Mouse (Mus musculus) heart, embryonic 13.5 days (tissue): ENCODE results near the gene B430306N03Rik. TPM values are rescaled to one million over a fixed set of nuclear protein-coding genes. Genes with fewer than 3 reads are reported as not detected.
"Not testable (repeated sequence)": the region's sequence is repeated elsewhere in the genome, so short reads cannot be mapped to it uniquely, and the experiment has no call there.

Experiments
- ATAC-seq: fragments of 200-750 bp; cut with Nextera tagmentation; 2 replicates; pipeline ENCODE4 v1.8.0; 2017; ENCODE audit warnings: moderate TSS enrichment; ENCODE audit not compliant: insufficient number of reproducible peaks, low FRiP score, low TSS enrichment; ENCODE audit errors: extremely low read depth
- H3K27ac ChIP-seq: fragments of 300-500 bp; sonication (generic); replicated peaks from 2 replicates; pipeline ENCODE4 v1.5.1; 2015; ENCODE audit warnings: moderate library complexity, mild to moderate bottlenecking, inconsistent platforms
- H3K27me3 ChIP-seq: fragments of 300-500 bp; sonication (generic); replicated peaks from 2 replicates; pipeline ENCODE4 v1.6.1; 2015; ENCODE audit warnings: mild to moderate bottlenecking, inconsistent platforms
- H3K36me3 ChIP-seq: fragments of 300-500 bp; sonication (generic); 2 replicates; pipeline ENCODE4 v1.6.1; 2015; ENCODE audit warnings: mild to moderate bottlenecking, inconsistent platforms
- H3K4me1 ChIP-seq: fragments of 300-500 bp; sonication (generic); 2 replicates; pipeline ENCODE4 v1.6.1; 2015; ENCODE audit warnings: inconsistent platforms
- H3K4me2 ChIP-seq: fragments of 300-500 bp; sonication (generic); 2 replicates; pipeline ENCODE4 v1.6.1; 2015; ENCODE audit warnings: inconsistent platforms, mild to moderate bottlenecking, moderate library complexity
- H3K4me3 ChIP-seq: fragments of 300-500 bp; sonication (generic); 2 replicates; pipeline ENCODE4 v1.5.1; 2015; ENCODE audit warnings: moderate library complexity, mild to moderate bottlenecking, inconsistent platforms
- H3K9ac ChIP-seq: fragments of 300-500 bp; sonication (generic); 2 replicates; pipeline ENCODE4 v1.6.1; 2015; ENCODE audit warnings: inconsistent platforms, mild to moderate bottlenecking, moderate library complexity
- H3K9me3 ChIP-seq: fragments of 300-500 bp; sonication (generic); 2 replicates; pipeline ENCODE4 v1.6.1; 2016; ENCODE audit warnings: inconsistent platforms
- WGBS: fragments of 180-500 bp; shearing (Covaris S2); methylation state at CpG from one replicate; pipeline ENCODE4 v1.1.7; 2015; ENCODE audit warnings: mixed read lengths; 5-methylcytosine and 5-hydroxymethylcytosine counted together
- polyA plus RNA-seq: library from polyadenylated mRNA; unstranded; fragments of >200 nt; fragmentation: Nextera tagmentation; extraction: Ambion mirVana; gene quantifications from 2 replicates; pipeline ENCODE4 v1.2.1, GENCODE M21; 2015

B430306N03Rik gene
- polyA plus RNA-seq: 0.17 and 0.24 TPM in 2 replicates

- H3K9me3 ChIP-seq, H3K36me3 ChIP-seq, H3K27me3 ChIP-seq, H3K27ac ChIP-seq, H3K9ac ChIP-seq, H3K4me1 ChIP-seq, H3K4me3 ChIP-seq, ATAC-seq, H3K4me2 ChIP-seq: not testable (repeated sequence)
- 67% methylated on average over 3 of the region's 3 CpGs for WGBS
Measured at GRCm38 (mm10) chr17:48315905-48316579, at the start of gene B430306N03Rik. Gene B430306N03Rik, plus strand, starts transcription at chr17:48316141.

- H3K27ac ChIP-seq: no peak overlapping the region
- no peak for ATAC-seq
- no peaks in the 10 kb centered on the region for H3K36me3 ChIP-seq
- 35% methylated on average over 2 of the region's 2 CpGs for WGBS
- no peak overlapping the region for H3K4me3 ChIP-seq
- H3K4me2 ChIP-seq: no peak overlapping the region
- no peak overlapping the region for H3K9ac ChIP-seq
- no peaks in the 10 kb centered on the region for H3K9me3 ChIP-seq
- no peaks in the 10 kb centered on the region for H3K27me3 ChIP-seq
- H3K4me1 ChIP-seq: no peaks in the 10 kb centered on the region
Measured at GRCm38 (mm10) chr17:48266610-48267304, 49.2 kb upstream of the B430306N03Rik start.

GRCm38 (mm10) chr17:48267591-48267990 is 48.4 kb upstream of the B430306N03Rik start:
- Histone ChIP-seq H3K36me3 (no peaks in the 10 kb centered on the region), H3K27me3 (no peaks in the 10 kb centered on the region), H3K27ac (no peak overlapping the region), H3K9ac (no peak overlapping the region), H3K9me3 (no peaks in the 10 kb centered on the region), H3K4me2 (no peak overlapping the region), H3K4me1 (no peaks in the 10 kb centered on the region), H3K4me3 (no peak overlapping the region)
- 86% methylated on average over 1 of the region's 1 CpGs for WGBS
- no peak for ATAC-seq

- no peaks in the 10 kb centered on the region for H3K27me3 ChIP-seq
- no peak overlapping the region for H3K27ac ChIP-seq
- no peaks in the 10 kb centered on the region for H3K36me3 ChIP-seq
- ATAC-seq: no peak
- no peaks in the 10 kb centered on the region for H3K4me1 ChIP-seq
- no peak overlapping the region for H3K9ac ChIP-seq
- no peak overlapping the region for H3K4me2 ChIP-seq
- H3K4me3 ChIP-seq: no peak overlapping the region
- no peaks in the 10 kb centered on the region for H3K9me3 ChIP-seq
Measured at GRCm38 (mm10) chr17:48268276-48268675, 47.7 kb upstream of the B430306N03Rik start.

GRCm38 (mm10) chr17:48269833-48270232 is 46.1 kb upstream of the B430306N03Rik start:
- 68% methylated on average over 4 of the region's 4 CpGs for WGBS
- Histone ChIP-seq H3K4me2 (peak overlapping the region; percentile 48), H3K9ac (no peak overlapping the region), H3K4me1 (no peaks in the 10 kb centered on the region), H3K4me3 (no peak overlapping the region), H3K9me3 (no peaks in the 10 kb centered on the region), H3K36me3 (no peaks in the 10 kb centered on the region), H3K27me3 (no peaks in the 10 kb centered on the region), H3K27ac (no peak overlapping the region)
- ATAC-seq: no peak

DNA sequence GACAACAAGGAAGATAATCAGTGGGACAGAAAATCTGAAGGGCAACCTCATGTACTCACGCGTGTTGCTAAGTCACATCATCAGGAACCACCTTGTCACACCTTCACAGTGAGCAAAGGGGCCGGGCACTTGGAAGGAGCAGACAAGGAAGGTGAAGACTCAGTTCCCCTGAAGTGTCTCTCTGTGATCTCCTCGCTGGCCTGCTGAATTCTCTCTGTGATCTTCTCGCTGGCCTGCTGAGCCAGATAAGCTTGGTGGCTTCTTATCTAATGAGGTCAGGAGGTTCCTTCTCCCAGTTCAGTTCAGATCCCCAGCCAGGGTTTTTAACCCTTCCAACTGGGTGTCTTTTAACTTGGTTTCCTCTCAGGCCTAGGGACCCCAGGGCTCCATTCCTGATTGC is 43.8 kb upstream of the B430306N03Rik start:
- H3K27me3 ChIP-seq: no peaks in the 10 kb centered on the region
- H3K9me3 ChIP-seq: no peaks in the 10 kb centered on the region
- WGBS: 32% methylated on average over 5 of the region's 5 CpGs
- H3K9ac ChIP-seq: no peak overlapping the region
- H3K4me3 ChIP-seq: peak overlapping the region; percentile 20; the same call in 1 of the 2 replicates
- H3K4me2 ChIP-seq: peak overlapping the region; percentile 48
- no peaks in the 10 kb centered on the region for H3K4me1 ChIP-seq
- peak overlapping the region; percentile 63 for H3K27ac ChIP-seq
- peak; percentile 75 for ATAC-seq
- no peaks in the 10 kb centered on the region for H3K36me3 ChIP-seq

DNA sequence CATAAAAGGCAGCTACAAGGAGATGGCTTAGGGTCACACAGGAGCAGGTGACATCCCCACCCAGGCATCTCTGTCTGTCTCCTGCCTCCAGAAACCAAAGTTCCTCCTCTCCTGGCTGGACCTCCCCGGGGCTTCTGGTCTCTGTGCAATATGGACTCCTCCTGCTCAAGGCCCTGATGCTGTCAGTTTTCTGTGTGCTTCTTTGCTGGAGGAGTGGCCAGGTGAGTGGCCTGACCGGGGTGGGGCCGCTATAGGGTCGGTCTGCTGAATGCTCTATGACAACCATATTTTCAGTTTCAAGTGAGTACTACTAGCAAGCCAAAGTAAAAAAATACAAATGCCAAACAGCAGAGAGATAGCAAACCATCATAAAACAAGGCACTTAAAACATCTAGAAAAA is 43.3 kb upstream of the B430306N03Rik start:
- Histone ChIP-seq H3K9ac (no peak overlapping the region), H3K4me3 (peak overlapping the region; percentile 6; the same call in 1 of the 2 replicates), H3K9me3 (no peaks in the 10 kb centered on the region), H3K27ac (peak overlapping the region; percentile 63), H3K4me2 (peak overlapping the region; percentile 48), H3K4me1 (no peaks in the 10 kb centered on the region), H3K36me3 (no peaks in the 10 kb centered on the region), H3K27me3 (no peaks in the 10 kb centered on the region)
- 75% methylated on average over 4 of the region's 4 CpGs for WGBS
- ATAC-seq: no peak; the same call in 1 of the 2 replicates

DNA sequence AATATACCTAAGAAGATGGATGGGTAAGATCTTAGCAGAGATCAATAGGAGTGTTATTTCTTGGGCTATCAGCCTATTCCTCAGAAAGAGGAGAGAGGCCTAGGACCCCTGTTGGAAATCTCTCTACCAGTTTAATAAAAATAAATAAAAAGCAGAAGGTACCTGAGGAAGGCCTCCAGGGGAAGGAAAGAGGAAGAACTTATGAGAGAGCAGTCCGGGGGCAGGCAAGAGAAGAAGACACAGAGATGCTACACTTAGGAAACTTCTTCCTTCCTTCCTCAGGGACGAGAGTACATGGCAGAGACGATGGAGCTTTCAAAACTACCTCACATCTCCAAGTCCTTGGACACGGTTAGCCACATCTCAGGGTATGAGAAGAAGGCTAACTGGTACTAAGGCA is 41.8 kb upstream of the B430306N03Rik start:
- H3K4me1 ChIP-seq: no peaks in the 10 kb centered on the region
- no peak overlapping the region for H3K4me2 ChIP-seq
- no peak overlapping the region for H3K9ac ChIP-seq
- H3K9me3 ChIP-seq: no peaks in the 10 kb centered on the region
- no peaks in the 10 kb centered on the region for H3K27me3 ChIP-seq
- no peak overlapping the region for H3K27ac ChIP-seq
- 71% methylated on average over 4 of the region's 4 CpGs for WGBS
- ATAC-seq: no peak
- no peaks in the 10 kb centered on the region for H3K36me3 ChIP-seq
- H3K4me3 ChIP-seq: no peak overlapping the region

GRCm38 (mm10) chr17:48274885-48275284 is 41.1 kb upstream of the B430306N03Rik start:
- Histone ChIP-seq H3K4me1 (no peaks in the 10 kb centered on the region), H3K27me3 (no peaks in the 10 kb centered on the region), H3K9me3 (no peaks in the 10 kb centered on the region), H3K4me2 (no peak overlapping the region), H3K36me3 (no peaks in the 10 kb centered on the region), H3K9ac (no peak overlapping the region), H3K4me3 (no peak overlapping the region), H3K27ac (no peak overlapping the region)
- no peak for ATAC-seq
- 25% methylated on average over 6 of the region's 6 CpGs for WGBS

GRCm38 (mm10) chr17:48275736-48276135 is 40.2 kb upstream of the B430306N03Rik start:
- H3K4me2 ChIP-seq: no peak overlapping the region
- no peak overlapping the region for H3K9ac ChIP-seq
- no peak overlapping the region for H3K27ac ChIP-seq
- H3K4me3 ChIP-seq: no peak overlapping the region
- no peaks in the 10 kb centered on the region for H3K36me3 ChIP-seq
- no peaks in the 10 kb centered on the region; the same call in 1 of the 2 replicates for H3K4me1 ChIP-seq
- WGBS: 49% methylated on average over 7 of the region's 7 CpGs
- H3K27me3 ChIP-seq: no peaks in the 10 kb centered on the region
- no peak for ATAC-seq
- no peaks in the 10 kb centered on the region for H3K9me3 ChIP-seq

GRCm38 (mm10) chr17:48278381-48278780 is 37.6 kb upstream of the B430306N03Rik start:
- ATAC-seq: no peak
- Histone ChIP-seq H3K4me2 (no peak overlapping the region), H3K4me1 (peaks cover 11% of the 10 kb centered on the region), H3K27me3 (no peaks in the 10 kb centered on the region), H3K9me3 (no peaks in the 10 kb centered on the region), H3K9ac (no peak overlapping the region), H3K36me3 (no peaks in the 10 kb centered on the region), H3K27ac (no peak overlapping the region), H3K4me3 (no peak overlapping the region)

DNA sequence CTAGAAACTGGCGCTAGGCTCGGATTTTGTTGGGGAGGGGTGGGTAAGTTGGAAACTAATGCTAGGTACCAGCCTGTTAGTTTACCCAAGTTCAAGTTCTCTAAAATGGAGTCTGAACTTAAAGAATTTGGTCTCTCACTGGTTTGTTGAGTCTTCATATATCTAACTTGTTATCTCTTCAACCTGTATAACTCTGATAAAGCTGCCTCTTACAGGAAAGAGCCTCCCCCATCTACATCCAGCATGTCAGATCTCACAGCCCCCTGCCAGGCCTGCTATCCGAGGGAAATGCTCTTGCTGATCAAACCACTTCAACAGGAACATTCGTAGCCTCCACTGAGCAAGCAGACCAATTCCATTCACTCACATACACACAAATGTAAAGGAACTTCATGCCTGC is 36.9 kb upstream of the B430306N03Rik start:
- Histone ChIP-seq H3K9me3 (no peaks in the 10 kb centered on the region), H3K4me2 (no peak overlapping the region), H3K36me3 (no peaks in the 10 kb centered on the region)

More for the DNA sequence above, 36.9 kb upstream of the B430306N03Rik start:
- Histone ChIP-seq H3K4me1 (peaks cover 11% of the 10 kb centered on the region), H3K27me3 (no peaks in the 10 kb centered on the region), H3K27ac (no peak overlapping the region), H3K9ac (no peak overlapping the region), H3K4me3 (no peak overlapping the region)
- no peak for ATAC-seq
- 55% methylated on average over 4 of the region's 4 CpGs for WGBS
